Mouse (Mus musculus) CH12.LX (cell line): ENCODE data around the gene Gm5767. TPM values are rescaled to one million over a fixed set of nuclear protein-coding genes. Genes with fewer than 3 reads are reported as not detected.

ENCODE experiments used
- DNase-seq: peaks from one replicate; pipeline ENCODE4 v3.0.0-alpha.2; 2013; ENCODE audit errors: extremely low read depth
- H3K27ac ChIP-seq: 2 replicates; pipeline ENCODE4 v1.5.1; 2012; ENCODE audit warnings: low read depth, mild to moderate bottlenecking, control low read depth, moderate library complexity; ENCODE audit not compliant: insufficient read depth
- H3K27me3 ChIP-seq: replicated peaks from 2 replicates; pipeline ENCODE3; 2012; ENCODE audit warnings: inconsistent platforms
- H3K36me3 ChIP-seq, 2 experiments: replicated peaks in 1 of 2; 2 replicates each; pipeline versions ENCODE3 to v1.6.1; 2012; ENCODE audit warnings: inconsistent platforms in 1 of 2, low read length in 1 of 2, mild to moderate bottlenecking in 1 of 2, mixed read lengths in 1 of 2, moderate library complexity in 1 of 2; ENCODE audit not compliant: control insufficient read depth in 1 of 2, insufficient read depth in 1 of 2
- H3K4me1 ChIP-seq, 2 experiments: 2 replicates each; pipeline ENCODE4 v1.6.1; 2012; ENCODE audit warnings: inconsistent platforms in 1 of 2, moderate library complexity in 1 of 2; ENCODE audit not compliant: insufficient read depth in 2 of 2, control insufficient read depth in 1 of 2
- H3K4me2 ChIP-seq: 2 replicates; pipeline ENCODE4 v1.6.1; 2012; ENCODE audit warnings: low read depth, mild to moderate bottlenecking, control low read depth; ENCODE audit not compliant: poor library complexity, insufficient read depth, severe bottlenecking
- H3K4me3 ChIP-seq, 3 experiments: fragments of 150-350 bp in 1 of 3; sonication (generic) in 1 of 3; replicated peaks in 1 of 3; 2 replicates each; pipeline versions ENCODE3 to v1.5.1; 2011 to 2012; ENCODE audit warnings: low read depth in 2 of 3, low read length in 2 of 3, mild to moderate bottlenecking in 2 of 3, moderate library complexity in 2 of 3, control low read depth in 1 of 3, improper control_type of control experiment in 1 of 3, inconsistent platforms in 1 of 3, mixed read lengths in 1 of 3; ENCODE audit not compliant: poor library complexity in 1 of 3
- H3K79me2 ChIP-seq: replicated peaks from 2 replicates; pipeline ENCODE4 v1.6.1; 2012; ENCODE audit warnings: mild to moderate bottlenecking, moderate library complexity; ENCODE audit not compliant: control insufficient read depth, poor library complexity, insufficient read depth, severe bottlenecking; ENCODE audit errors: extremely low read depth
- H3K9ac ChIP-seq: 2 replicates; pipeline ENCODE4 v1.6.1; 2012; ENCODE audit warnings: low read depth, mild to moderate bottlenecking, control low read depth, moderate library complexity; ENCODE audit not compliant: insufficient read depth
- H3K9me3 ChIP-seq: replicated peaks from 2 replicates; pipeline ENCODE3; 2012; ENCODE audit warnings: low read length, inconsistent platforms, mixed read lengths
- BHLHE40 ChIP-seq: IDR thresholded peaks from 2 replicates; pipeline ENCODE4 v1.6.1; 2011; ENCODE audit warnings: mild to moderate bottlenecking, low read depth, low read length, improper control_type of control experiment
- CHD1 ChIP-seq: IDR thresholded peaks from 2 replicates; pipeline ENCODE4 v1.6.1; 2012; ENCODE audit warnings: low read depth, low read length, improper control_type of control experiment, inconsistent platforms
- CHD2 ChIP-seq: IDR thresholded peaks from 2 replicates; pipeline ENCODE4 v1.6.1; 2011; ENCODE audit warnings: low read length, improper control_type of control experiment
- CTCF ChIP-seq, 2 experiments: IDR thresholded peaks in 1 of 2; conservative IDR thresholded peaks in 1 of 2; 2 replicates each; pipeline ENCODE4 v1.5.1; 2011 to 2012; ENCODE audit warnings: low read depth in 2 of 2, low read length in 2 of 2, improper control_type of control experiment in 1 of 2, inconsistent platforms in 1 of 2, mild to moderate bottlenecking in 1 of 2, moderate library complexity in 1 of 2
- ELF1 ChIP-seq: IDR thresholded peaks from 2 replicates; pipeline ENCODE4 v1.6.1; 2014; ENCODE audit warnings: low read depth, mild to moderate bottlenecking, inconsistent platforms, low read length, improper control_type of control experiment
- EP300 ChIP-seq: IDR thresholded peaks from 2 replicates; pipeline ENCODE4 v1.6.1; 2011; ENCODE audit warnings: low read length, improper control_type of control experiment
- ETS1 ChIP-seq: conservative IDR thresholded peaks from 2 replicates; pipeline ENCODE4 v1.6.1; 2012; ENCODE audit warnings: low read depth, mild to moderate bottlenecking, inconsistent platforms, low read length, improper control_type of control experiment, moderate library complexity
- GABPA ChIP-seq: IDR thresholded peaks from 2 replicates; pipeline ENCODE4 v1.6.1; 2012; ENCODE audit warnings: low read depth, low read length, improper control_type of control experiment, inconsistent platforms; ENCODE audit not compliant: insufficient replicate concordance
- IRF4 ChIP-seq: IDR thresholded peaks from 2 replicates; pipeline ENCODE4 v1.6.1; 2014; ENCODE audit warnings: low read depth, mild to moderate bottlenecking, inconsistent platforms, low read length, improper control_type of control experiment
- MAFK ChIP-seq: IDR thresholded peaks from 2 replicates; pipeline ENCODE4 v1.6.1; 2011; ENCODE audit warnings: low read length, improper control_type of control experiment; ENCODE audit not compliant: insufficient replicate concordance
- MAX ChIP-seq: IDR thresholded peaks from 2 replicates; pipeline ENCODE4 v1.6.1; 2011; ENCODE audit warnings: low read length, improper control_type of control experiment
- MXI1 ChIP-seq: IDR thresholded peaks from 2 replicates; pipeline ENCODE4 v1.6.1; 2011; ENCODE audit warnings: mild to moderate bottlenecking, low read depth, low read length, improper control_type of control experiment
- MYC ChIP-seq: IDR thresholded peaks from 2 replicates; pipeline ENCODE4 v1.6.1; 2011; ENCODE audit warnings: low read depth, mild to moderate bottlenecking, improper control_type of control experiment, low read length
- NELFE ChIP-seq: IDR thresholded peaks from 2 replicates; pipeline ENCODE4 v1.6.1; 2011; ENCODE audit warnings: low read depth, low read length, improper control_type of control experiment
- PAX5 ChIP-seq: IDR thresholded peaks from 2 replicates; pipeline ENCODE4 v1.6.1; 2012; ENCODE audit warnings: low read length, inconsistent platforms, mixed read lengths
- RAD21 ChIP-seq: IDR thresholded peaks from 2 replicates; pipeline ENCODE4 v1.6.1; 2011; ENCODE audit warnings: low read depth, mild to moderate bottlenecking, low read length, improper control_type of control experiment, moderate library complexity
- RCOR1 ChIP-seq: conservative IDR thresholded peaks from 2 replicates; pipeline ENCODE4 v1.6.1; 2012; ENCODE audit warnings: low read depth, mild to moderate bottlenecking, inconsistent platforms, low read length, improper control_type of control experiment
- SIN3A ChIP-seq: IDR thresholded peaks from 2 replicates; pipeline ENCODE4 v1.6.1; 2012; ENCODE audit warnings: low read length, improper control_type of control experiment, inconsistent platforms
- SMC3 ChIP-seq: IDR thresholded peaks from 2 replicates; pipeline ENCODE4 v1.6.1; 2011; ENCODE audit warnings: low read depth, low read length, improper control_type of control experiment
- UBTF ChIP-seq: IDR thresholded peaks from 2 replicates; pipeline ENCODE4 v1.6.1; 2012; ENCODE audit warnings: low read depth, mild to moderate bottlenecking, inconsistent platforms, low read length, improper control_type of control experiment, moderate library complexity
- USF2 ChIP-seq: conservative IDR thresholded peaks from 2 replicates; pipeline ENCODE4 v1.6.1; 2011; ENCODE audit warnings: low read depth, low read length, improper control_type of control experiment
- ZC3H11A ChIP-seq: IDR thresholded peaks from 2 replicates; pipeline ENCODE4 v1.6.1; 2012; ENCODE audit warnings: low read depth, mild to moderate bottlenecking, inconsistent platforms, low read length, improper control_type of control experiment
- ZKSCAN1 ChIP-seq: IDR thresholded peaks from 2 replicates; pipeline ENCODE4 v1.6.1; 2012; ENCODE audit warnings: low read depth, inconsistent platforms, low read length, improper control_type of control experiment, borderline replicate concordance
- ZMIZ1 ChIP-seq: IDR thresholded peaks from 2 replicates; pipeline ENCODE4 v1.6.1; 2012; ENCODE audit warnings: low read depth, mild to moderate bottlenecking, inconsistent platforms, low read length, improper control_type of control experiment
- dilution Hi-C: fragments of 300-500 bp; cut with MboI; formaldehyde crosslinking; loops from 2 replicates; pipeline ENCODE4 v1.14.3; 2020; ENCODE audit warnings: low sequenced_read_pairs; ENCODE audit not compliant: extremely low pct_unique_long_range_greater_than_20kb, extremely low pct_ligation_motif_present
- in situ Hi-C: fragments of 300-500 bp; cut with MboI; formaldehyde crosslinking; loops from 3 replicates; pipeline ENCODE4 v1.14.3; 2019; ENCODE audit warnings: low sequenced_read_pairs, low pct_ligation_motif_present, low pct_unique_long_range_greater_than_20kb, mixed read lengths
- polyA plus RNA-seq: library from polyadenylated mRNA; unstranded; fragments of >175 nt; gene quantifications from 2 replicates; pipeline ENCODE4 v1.2.1, GENCODE M21; 2012; ENCODE audit warnings: low read depth; ENCODE audit not compliant: insufficient read length
- total RNA-seq, 2 experiments: library from RNA; depleted of rRNA; stranded (reverse); fragments of 300-350 nt in 1 of 2; fragments of >200 nt in 1 of 2; gene quantifications; 2 replicates each; pipeline ENCODE4 v1.2.3; 2012 to 2014

Gm5767 gene
- total and polyA plus RNA-seq, 3 experiments = not detected

DNA sequence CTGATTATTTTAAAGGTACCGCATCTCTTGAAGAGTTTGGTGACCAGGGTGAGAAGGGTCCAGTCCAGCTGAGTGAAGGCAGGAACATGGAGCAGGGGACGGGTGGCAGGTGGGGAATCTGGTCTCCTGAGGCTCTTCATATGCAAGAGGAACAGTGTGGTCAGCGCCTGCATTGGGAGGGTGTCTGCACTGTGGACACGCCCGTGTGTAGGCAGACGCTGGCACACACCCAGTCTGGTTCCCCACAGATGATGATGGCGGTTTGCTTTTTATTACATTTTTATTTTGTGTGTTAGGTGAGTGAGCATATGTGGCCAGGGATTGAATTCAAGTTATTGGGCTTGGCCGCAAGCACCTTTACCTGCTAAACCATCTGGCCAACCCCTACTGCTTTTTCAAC is 5.0 kb upstream of the Gm5767 start:
- DNase-seq = no peak
- no peak overlapping the region for H3K27ac ChIP-seq
- peaks cover 8 to 32% of the 10 kb centered on the region in 2 experiments for H3K4me1 ChIP-seq
- no peak for TF ChIP-seq MAFK
- H3K79me2 ChIP-seq = no peaks in the 10 kb centered on the region
- no peaks in the 10 kb centered on the region for H3K9me3 ChIP-seq
- H3K36me3 ChIP-seq = peaks cover 0 to 1% of the 10 kb centered on the region in 2 experiments
- H3K27me3 ChIP-seq = peaks cover 15% of the 10 kb centered on the region
- dilution Hi-C loops (no loop called here), in situ Hi-C loops (loop anchor here (5.0 kb wide), 2 partner anchors 33 to 183 kb away; no protein-coding TSS in a partner anchor)
- H3K4me3 ChIP-seq = no peak overlapping the region
- no peak overlapping the region for H3K9ac ChIP-seq
- H3K4me2 ChIP-seq = no peak overlapping the region

DNA sequence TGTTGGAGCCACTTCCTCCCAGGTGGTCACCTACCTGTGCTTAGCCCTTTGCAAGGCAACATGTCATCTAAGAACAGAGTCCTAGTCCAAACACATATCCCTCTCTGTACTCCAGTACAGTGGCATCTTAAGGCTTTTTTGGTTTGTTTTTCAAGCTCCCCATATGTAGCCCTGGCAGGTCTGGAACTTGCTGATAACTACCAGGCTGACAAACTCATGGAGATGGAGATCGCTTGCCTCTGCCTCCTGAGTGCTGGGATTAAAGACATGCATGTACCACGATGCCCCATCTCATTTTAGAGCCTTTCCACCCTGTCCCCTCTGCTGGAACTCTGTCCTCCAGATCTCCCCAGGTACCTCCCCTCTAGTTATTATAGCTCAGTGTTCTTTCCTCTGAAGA is 4.3 kb upstream of the Gm5767 start:
- peaks cover 5 to 26% of the 10 kb centered on the region in 2 experiments; a peak in 3 of 4 replicates for H3K4me1 ChIP-seq

DNA sequence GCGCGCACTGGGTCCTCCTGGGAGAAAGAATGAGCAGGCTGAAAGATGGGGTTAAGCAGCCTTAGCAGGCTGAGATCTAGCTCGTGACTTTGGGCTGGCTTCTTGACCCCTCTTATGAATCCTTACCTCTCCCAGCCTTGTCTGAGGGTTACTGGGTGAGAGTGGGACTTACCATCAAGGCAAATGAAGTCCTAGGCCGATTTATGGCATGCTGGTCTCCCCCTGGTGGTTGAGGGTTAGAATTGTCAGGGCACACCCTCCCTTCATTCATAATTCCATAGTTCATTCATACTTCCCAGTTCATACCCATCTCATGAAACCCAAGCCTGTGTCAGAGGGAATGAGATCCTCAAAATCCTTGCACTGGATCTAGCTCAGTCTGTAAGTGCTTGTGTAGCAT is 3.8 kb upstream of the Gm5767 start:
- dilution Hi-C loops (no loop called here), in situ Hi-C loops (loop anchor here (5.0 kb wide), 2 partner anchors 34 to 184 kb away; no protein-coding TSS in a partner anchor)
- H3K4me2 ChIP-seq = no peak overlapping the region
- H3K36me3 ChIP-seq = peaks cover 0 to 1% of the 10 kb centered on the region in 2 experiments
- H3K4me3 ChIP-seq = no peak overlapping the region
- H3K27ac ChIP-seq = no peak overlapping the region
- peaks cover 15% of the 10 kb centered on the region for H3K27me3 ChIP-seq
- no peaks in the 10 kb centered on the region for H3K9me3 ChIP-seq
- peak; percentile 66 for DNase-seq
- H3K79me2 ChIP-seq = no peaks in the 10 kb centered on the region
- no peak for TF ChIP-seq MAX
- no peak for TF ChIP-seq ELF1
- peak; percentile 67 for TF ChIP-seq RAD21
- TF ChIP-seq ZMIZ1 = no peak
- TF ChIP-seq CTCF (conservative IDR thresholded peaks at IDR 0.05 in 1 of 2, IDR thresholded peaks at IDR 0.05 in 1 of 2; ENCODE audit: low read depth in 2 of 2, low read length in 2 of 2) = peak; percentile 93 to 99
- TF ChIP-seq ZC3H11A = peak; percentile 35; the same call in 1 of the 2 replicates
- peak; percentile 94 for TF ChIP-seq SMC3
- no peak overlapping the region for H3K9ac ChIP-seq
- peaks cover 5 to 23% of the 10 kb centered on the region in 2 experiments; a peak in 3 of 4 replicates for H3K4me1 ChIP-seq

More for the DNA sequence above, 4.3 kb upstream of the Gm5767 start:
- Histone ChIP-seq H3K27ac (no peak overlapping the region), H3K79me2 (no peaks in the 10 kb centered on the region), H3K9ac (no peak overlapping the region), H3K9me3 (no peaks in the 10 kb centered on the region), H3K4me3 (no peak overlapping the region), H3K27me3 (peaks cover 15% of the 10 kb centered on the region), H3K36me3 (peaks cover 0 to 1% of the 10 kb centered on the region in 2 experiments), H3K4me2 (no peak overlapping the region)
- in situ Hi-C loops = loop anchor here (5.0 kb wide), 2 partner anchors 34 to 184 kb away; no protein-coding TSS in a partner anchor
- dilution Hi-C loops = no loop called here
- no peak for TF ChIP-seq ETS1
- no peak for TF ChIP-seq GABPA
- TF ChIP-seq NELFE = no peak
- no peak for TF ChIP-seq MXI1
- no peak for TF ChIP-seq USF2
- TF ChIP-seq RCOR1 = no peak
- TF ChIP-seq PAX5 = no peak
- no peak for TF ChIP-seq EP300
- TF ChIP-seq MYC = no peak
- TF ChIP-seq ELF1 = no peak
- no peak for TF ChIP-seq BHLHE40
- no peak for TF ChIP-seq CHD2
- TF ChIP-seq UBTF = no peak
- TF ChIP-seq ZKSCAN1 = no peak
- TF ChIP-seq SIN3A = no peak
- TF ChIP-seq CHD1 = no peak
- TF ChIP-seq IRF4 = no peak
- DNase-seq = no peak
